Mouse (Mus musculus): ENCODE data around the gene Rraga.

DNA sequence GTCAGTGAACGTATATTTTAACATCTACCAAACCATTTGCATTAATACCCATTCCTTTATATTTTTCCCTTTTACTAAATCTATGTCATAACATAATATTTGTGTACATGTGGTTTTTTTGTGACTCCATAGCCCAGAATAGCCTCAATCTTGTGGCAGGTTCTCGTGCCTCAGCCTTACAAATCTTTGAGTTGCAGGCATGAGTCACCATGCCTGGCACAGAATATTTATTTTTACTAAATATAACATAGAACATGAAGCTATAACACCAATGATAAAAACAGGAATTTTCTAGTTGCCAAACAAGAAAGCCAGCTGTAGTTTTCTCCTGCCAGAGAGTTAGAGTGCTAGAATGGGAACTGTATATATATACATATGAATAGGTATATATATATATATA, 45.0 kb downstream of the Rraga start:
- TF ChIP-seq CTCF (conservative IDR thresholded peaks at IDR 0.05; ENCODE audit: insufficient read depth, insufficient read length, low read depth, low read length) (no peak), POLR2A (IDR thresholded peaks at IDR 0.05; ENCODE audit: low read depth, low read length) (no peak)
